Mouse (Mus musculus): ENCODE measurements around the gene Glis3. TPM values are rescaled to one million over a fixed set of nuclear protein-coding genes. Genes with fewer than 3 reads are reported as not detected.

The Glis3 gene
- polyA plus RNA-seq, 1 experiment = 1.9 TPM

DNA sequence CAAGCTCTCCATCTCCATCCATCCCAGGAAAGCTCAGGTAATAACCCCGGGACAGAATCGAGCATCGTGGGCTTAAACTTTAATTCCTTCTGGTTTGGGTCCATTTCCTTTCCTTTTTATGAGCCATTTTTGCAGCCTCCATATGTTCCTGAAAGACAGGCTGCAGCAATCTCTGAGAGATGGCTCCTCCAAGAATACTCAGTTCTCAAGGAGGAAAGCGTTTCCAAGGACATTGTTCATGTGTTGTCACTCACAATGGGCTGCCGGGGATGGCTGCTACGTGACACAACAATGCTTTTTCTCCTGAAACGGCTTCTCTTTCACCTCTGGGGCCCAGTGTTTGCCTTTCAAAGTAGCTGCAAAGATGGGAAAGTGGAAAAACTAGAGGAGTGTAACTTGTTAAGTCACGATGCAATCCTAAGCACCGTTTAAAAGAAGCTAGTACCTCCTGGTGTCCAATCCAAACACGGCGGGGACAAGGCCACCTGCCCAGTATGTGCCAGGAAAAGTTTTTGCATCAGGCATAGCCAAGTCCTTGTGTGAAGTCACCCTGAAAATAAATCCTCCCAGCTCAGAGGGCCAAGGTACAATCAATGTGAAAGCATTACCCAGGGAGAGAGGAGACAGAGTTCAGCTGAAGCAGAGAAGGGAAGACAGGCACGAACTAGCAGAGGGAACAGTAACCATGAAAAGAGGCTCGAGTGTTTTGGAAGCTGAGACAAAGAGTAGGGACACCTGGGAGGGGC lies 332.6 kb downstream of the Glis3 start:
- no peak for DNase-seq (ENCODE audit: extremely low spot score in 1 of 2, low spot score in 1 of 2)

DNA sequence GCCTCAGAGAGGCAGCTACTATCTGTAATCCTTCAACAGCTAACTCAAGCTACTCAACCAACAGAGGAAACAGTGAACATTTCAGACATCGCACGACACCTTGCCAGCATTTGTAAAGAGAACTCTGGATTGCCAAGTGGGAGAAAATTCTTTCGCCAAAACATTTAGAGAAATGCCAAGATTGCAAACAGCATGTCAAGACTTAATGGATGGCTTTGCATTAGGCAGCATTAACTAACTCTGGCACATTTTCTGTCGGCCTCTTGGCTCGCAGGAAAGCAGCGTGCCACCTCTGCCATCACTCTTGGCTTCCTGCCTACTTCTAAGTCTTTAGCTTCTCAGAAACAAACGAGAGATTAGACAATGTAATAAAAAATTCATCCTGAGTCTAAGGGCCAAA lies 336.2 kb downstream of the Glis3 start:
- DNase-seq (ENCODE audit: extremely low spot score in 1 of 2, low spot score in 1 of 2) = no peak

GRCm38 (mm10) chr19:28337574-28337973 lies 342.3 kb downstream of the Glis3 start:
- DNase-seq (ENCODE audit: extremely low spot score in 1 of 2, low spot score in 1 of 2) = no peak

- DNase-seq (ENCODE audit: extremely low spot score in 1 of 2, low spot score in 1 of 2) = no peak
Measured at GRCm38 (mm10) chr19:28336651-28337510, 343.0 kb downstream of the Glis3 start.

DNA sequence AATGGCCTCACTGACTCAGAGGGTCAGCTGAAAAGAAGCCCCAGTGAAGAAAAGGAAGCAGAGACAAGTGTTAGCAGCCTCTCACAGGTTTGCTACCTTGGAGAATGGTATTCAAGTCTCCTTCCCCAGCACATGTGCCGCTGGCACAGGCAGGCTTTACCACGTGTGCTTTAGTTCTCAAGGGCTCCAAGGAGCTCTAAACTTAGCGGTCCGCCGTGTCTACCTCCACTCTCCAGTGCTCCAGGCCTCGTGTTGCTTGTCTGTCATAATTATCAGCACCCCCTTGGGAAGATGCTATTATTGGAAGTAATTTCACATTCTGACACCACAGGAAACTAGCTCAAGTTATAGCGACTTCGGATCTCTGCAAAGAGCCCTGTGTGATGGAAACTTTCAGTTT lies 344.0 kb downstream of the Glis3 start:
- no peak for DNase-seq (ENCODE audit: extremely low spot score in 1 of 2, low spot score in 1 of 2)

GRCm38 (mm10) chr19:28333007-28333766 lies 346.7 kb downstream of the Glis3 start:
- DNase-seq (ENCODE audit: extremely low spot score in 1 of 2, low spot score in 1 of 2) = no peak

DNA sequence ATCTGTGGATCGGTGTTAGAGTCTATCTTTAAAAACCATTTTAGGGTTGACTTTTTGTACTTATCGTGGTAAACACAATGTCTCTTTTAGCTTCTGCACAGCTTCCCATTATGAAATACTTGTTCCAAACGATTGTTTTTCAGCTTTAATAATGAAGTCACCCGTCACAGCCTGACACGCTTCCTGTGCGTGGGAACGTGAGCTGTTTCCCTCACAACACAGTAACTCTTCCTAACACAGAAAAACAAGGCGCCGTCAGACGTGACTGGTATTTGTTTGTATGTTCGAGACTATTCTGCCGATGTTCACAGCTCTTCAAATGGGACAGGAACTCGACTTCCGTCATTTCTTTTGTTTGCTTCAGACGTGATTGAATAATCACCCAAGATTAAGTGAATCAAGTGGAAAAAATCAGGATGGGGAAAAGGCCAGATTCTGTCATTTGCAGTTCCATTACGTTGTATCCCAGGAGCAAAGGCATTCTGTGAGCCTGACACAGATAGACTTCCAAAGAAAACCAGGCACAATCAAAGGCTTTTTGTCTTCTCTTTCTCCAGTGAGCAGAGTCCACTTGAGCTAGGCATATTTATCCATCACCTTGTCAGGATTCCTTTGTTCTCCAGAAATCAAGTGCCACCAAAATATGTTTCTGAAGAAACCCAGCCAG lies 351.3 kb downstream of the Glis3 start:
- no peak for DNase-seq (ENCODE audit: extremely low spot score in 1 of 2, low spot score in 1 of 2)

GRCm38 (mm10) chr19:28327536-28327935 lies 352.3 kb downstream of the Glis3 start:
- no peak for DNase-seq (ENCODE audit: extremely low spot score in 1 of 2, low spot score in 1 of 2)

DNA sequence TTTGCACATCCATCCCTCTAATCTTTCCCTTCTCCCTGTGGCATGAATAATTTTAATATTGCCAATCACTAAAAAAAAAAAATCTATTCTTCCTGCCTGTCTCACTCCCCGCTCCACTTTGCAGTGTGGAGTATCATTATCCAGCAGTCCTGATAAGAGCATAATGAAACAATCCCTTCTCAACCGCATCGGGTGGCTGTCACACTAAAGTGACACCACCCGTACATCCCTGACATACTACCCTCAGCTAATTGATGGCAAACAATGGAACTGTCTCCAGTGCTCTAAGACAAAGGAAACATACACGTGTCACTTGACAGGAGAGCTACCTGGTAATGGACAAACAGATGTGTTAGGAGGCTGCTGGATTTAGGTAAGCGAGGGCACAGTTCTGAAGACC lies 373.8 kb downstream of the Glis3 start:
- no peak for DNase-seq (ENCODE audit: extremely low spot score in 1 of 2, low spot score in 1 of 2)

- DNase-seq (ENCODE audit: extremely low spot score in 1 of 2, low spot score in 1 of 2) = no peak
Measured at GRCm38 (mm10) chr19:28305510-28305909, 374.4 kb downstream of the Glis3 start.

- no peak for DNase-seq (ENCODE audit: extremely low spot score in 1 of 2, low spot score in 1 of 2)
Measured at GRCm38 (mm10) chr19:28302831-28303242, 377.0 kb downstream of the Glis3 start.

- DNase-seq (ENCODE audit: extremely low spot score in 1 of 2, low spot score in 1 of 2) = no peak
Measured at GRCm38 (mm10) chr19:28300226-28300625, 379.7 kb downstream of the Glis3 start.

DNA sequence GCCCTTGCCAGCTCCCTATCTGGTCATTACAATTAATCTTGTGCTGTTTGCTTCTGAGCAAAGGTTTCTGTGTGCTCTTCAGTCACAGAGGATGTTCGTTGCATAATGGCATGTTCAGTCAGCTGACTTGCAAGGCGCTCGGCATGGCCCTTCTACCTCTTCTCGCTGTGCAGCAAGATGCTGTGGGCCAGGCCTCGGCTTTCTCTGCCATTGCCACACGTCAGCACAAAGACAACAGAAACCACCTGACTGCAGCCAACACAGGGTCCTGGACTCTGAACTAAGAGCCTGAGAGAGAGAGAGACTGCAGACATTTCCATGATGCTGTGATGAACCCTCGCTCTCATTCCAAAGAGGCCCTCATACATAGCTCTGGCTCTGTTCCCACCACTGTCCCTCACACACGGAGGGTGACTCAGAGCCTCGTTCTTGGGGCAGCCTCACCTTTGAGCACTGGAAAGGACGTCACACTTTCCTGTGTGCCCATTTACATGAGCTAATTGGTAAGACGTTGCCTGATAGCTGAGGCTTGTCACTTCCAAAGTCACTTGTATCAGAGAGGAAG lies 380.6 kb downstream of the Glis3 start:
- no peak for DNase-seq (ENCODE audit: extremely low spot score in 1 of 2, low spot score in 1 of 2)

- DNase-seq (ENCODE audit: extremely low spot score in 1 of 2, low spot score in 1 of 2) = peak; percentile 20 to 27
Measured at GRCm38 (mm10) chr19:28298669-28299068, 381.2 kb downstream of the Glis3 start.

- DNase-seq (ENCODE audit: extremely low spot score in 1 of 2, low spot score in 1 of 2) = peak in 1 of 2 experiments; percentile 19
Measured at GRCm38 (mm10) chr19:28291596-28291995, 388.3 kb downstream of the Glis3 start.

DNA sequence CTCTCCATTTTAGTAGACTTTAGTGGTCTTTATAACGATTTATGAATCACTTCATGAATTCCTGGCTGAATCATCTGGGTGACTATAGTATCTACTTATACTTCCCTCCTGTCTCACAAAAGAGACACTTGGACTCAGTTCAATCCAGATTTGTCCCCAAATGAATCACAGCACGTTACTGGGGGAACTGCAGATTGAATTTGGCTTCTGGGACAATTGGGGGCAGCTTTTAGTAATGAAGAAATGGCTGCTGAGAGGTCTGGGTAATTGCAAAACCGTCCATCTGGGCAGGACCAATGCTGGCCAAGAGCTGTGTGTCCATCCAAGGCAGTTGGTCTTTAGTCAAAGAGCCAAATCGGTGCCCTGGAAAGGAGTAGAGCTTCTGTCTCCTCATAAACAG lies 390.4 kb downstream of the Glis3 start:
- peak in 1 of 2 experiments; percentile 17 for DNase-seq (ENCODE audit: extremely low spot score in 1 of 2, low spot score in 1 of 2)

- no peak for DNase-seq (ENCODE audit: extremely low spot score in 1 of 2, low spot score in 1 of 2)
Measured at GRCm38 (mm10) chr19:28287431-28287830, 392.4 kb downstream of the Glis3 start.

DNA sequence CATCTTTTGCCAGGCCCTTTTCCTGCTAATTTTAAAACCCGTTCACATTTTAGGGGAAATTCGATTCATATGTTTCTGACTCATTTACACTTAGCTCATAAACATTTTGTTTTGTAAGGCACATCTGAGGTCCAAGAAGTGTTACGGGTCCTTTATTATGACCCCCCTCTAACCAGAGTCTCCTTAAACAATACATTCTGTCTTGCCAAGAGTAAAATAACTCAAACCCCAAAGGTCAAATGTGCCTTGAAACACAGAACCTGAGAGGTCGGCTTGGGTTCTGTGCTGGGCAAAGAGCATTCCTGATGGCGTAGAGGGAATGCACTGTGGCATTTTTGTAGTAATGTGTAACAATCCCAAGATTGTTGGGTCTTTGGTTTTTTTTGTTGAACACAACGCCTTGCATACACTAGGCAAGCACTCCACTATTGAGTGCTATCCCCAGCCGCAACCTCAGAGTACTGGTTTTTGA lies 395.7 kb downstream of the Glis3 start:
- DNase-seq (ENCODE audit: extremely low spot score in 1 of 2, low spot score in 1 of 2) = no peak

GRCm38 (mm10) chr19:28283241-28284097 lies 396.4 kb downstream of the Glis3 start:
- no peak for DNase-seq (ENCODE audit: extremely low spot score in 1 of 2, low spot score in 1 of 2)

All from frontal cortex, adult 2 months (tissue).